Mouse (Mus musculus) neural tube, postnatal 0 days (tissue): ENCODE measurements around the gene Tia1. TPM values are rescaled to one million over a fixed set of nuclear protein-coding genes. Genes with fewer than 3 reads are reported as not detected.

ENCODE experiments used
- polyA plus RNA-seq: library from polyadenylated mRNA; unstranded; fragments of >200 nt; fragmentation: Nextera tagmentation; extraction: Ambion mirVana; gene quantifications from 2 replicates; pipeline ENCODE4 v1.2.1, GENCODE M21; 2015

Gene Tia1
- polyA plus RNA-seq = 137 and 164 TPM in 2 replicates

DNA sequence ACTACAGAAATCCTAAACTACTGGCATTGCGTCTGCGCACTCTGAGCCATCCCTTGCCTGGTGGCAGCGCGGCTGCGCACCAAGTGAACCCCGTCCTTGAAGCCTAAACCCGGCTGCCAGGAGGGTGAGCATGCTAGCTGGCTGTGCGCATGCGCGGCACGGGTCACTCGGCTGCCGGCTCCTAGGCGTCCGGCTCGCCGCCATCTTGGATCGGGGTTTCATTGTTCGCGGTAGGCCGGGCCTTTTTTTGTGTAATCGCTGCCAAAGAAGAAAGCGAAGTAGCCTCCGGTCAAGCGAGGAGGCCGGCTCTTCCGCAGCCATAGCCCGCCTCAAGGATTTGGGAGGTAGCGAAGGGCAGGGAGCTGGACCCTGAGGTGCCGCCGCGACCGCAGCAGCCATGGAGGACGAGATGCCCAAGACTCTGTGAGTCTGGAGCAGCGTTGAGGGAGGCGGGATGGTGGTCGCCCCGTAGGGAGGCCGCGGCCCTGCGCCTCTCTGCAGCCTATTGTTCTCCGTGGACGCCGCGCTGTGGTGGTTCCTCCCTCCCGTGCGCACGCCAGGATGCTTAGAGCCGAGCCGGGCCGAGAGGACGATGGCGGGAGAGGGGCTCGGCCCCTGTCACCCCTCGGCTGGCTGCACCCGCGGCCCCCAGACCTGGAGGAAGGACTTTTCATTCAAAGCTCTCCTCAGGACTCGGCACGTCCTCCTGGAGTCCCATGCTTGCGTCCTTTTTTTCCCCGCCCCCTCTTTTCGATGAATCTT, at the start of gene Tia1:
TSS of gene Tia1 (plus strand) at position 120 of the 762 bp plus-strand sequence.

DNA sequence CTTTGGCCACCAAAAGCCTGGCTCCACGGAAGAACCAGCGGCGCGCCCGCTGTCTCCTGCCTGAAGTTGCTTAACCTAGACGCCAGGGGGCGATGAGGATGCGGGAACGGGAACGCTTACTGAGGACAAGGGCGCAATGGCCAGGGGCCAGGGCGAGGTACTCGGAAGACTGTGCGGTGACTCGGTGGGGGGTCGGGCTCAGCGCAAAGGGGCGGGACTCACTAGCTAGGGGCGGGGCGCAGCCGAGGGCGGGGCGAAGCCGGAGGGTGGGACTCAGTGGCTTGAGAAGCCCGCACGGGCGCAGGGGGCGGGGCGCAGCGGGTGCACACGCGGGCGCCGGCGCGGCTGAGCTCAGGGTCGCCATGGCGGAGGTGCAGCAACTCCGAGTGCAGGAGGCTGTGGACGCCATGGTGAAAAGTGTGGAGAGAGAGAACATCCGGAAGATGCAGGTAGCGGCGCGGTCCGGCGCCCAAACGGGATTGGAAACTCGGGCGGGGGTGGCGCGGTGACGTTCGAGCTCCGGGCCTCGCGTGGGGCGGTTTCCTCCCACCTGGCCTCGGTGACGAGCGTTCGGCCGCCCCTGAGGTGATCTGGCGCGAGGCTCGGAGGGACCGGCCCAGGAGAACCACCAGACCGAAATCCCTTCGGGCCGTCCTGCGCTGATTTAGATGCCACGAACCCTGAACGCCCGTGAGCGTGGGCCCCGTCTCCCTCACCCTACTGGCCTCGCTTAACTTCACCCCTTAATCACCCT, 38.5 kb upstream of the Tia1 start, which contains the start of gene Fam136a:
TSS of gene Fam136a (plus strand) at position 276 of the 754 bp plus-strand sequence.

DNA sequence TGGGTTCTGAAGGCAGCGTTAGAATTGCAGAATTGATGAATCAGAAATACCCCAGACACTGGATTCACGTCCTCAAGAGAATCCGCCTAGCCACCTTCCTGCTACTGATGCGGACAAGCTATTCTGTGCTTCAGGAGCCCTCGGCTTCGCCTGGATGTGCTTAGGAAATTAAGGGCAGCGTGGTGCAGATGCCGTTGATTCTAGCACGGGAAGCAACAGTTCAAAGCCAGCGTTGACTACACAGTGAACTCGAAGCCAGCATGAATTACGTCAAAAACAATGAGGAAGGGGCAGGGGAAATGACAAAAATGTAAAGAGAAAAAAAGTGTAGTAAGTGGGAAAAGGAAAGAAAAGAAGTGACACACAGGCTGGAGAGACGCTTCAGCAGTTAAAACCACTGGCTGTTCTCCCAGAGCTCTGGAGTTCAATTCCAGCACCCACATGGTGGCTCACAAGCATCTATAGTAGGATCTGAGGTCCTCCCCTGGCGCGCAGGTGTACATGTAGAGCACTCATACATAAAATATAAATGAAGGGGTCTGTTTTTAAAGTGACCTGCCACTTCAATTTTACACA, 33.2 kb upstream of the Tia1 start, which contains the start of gene Snrpg:
TSS of gene Snrpg (plus strand) at position 541 of the 576 bp plus-strand sequence.

DNA sequence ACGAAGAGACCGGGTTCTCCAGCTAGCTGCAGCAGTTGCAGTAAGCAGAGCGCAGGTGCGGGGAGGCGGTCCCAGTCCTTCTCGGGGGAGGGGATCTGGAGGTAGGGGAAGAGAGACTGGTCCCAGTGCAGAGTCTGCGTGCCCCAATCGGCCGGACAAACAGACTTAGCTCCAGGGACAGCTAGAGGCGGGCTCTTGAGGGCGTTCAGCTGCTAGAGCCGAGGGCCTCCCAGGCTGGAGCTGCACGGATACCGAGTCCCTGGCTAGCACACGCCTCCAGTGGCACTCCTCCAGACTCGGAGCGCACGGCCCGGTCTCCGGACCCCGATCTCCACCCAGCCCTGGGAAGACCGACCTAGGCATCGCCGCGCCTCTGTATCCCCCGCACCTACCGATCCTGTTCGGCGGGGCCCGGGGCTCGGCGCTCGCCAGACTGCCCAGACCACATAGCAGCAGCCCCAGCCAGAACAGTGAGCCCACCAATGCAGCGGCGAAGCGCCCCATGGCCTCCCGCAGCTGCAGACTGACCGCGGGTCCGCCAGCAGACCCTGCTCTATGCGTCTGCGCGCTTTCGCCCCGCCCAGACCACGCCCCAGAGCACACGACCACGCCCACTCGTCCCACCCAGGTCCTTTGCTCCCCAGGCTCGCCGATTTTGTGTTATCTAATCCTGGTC, 7.3 kb upstream of the Tia1 start, which contains the start of gene Pcyox1:
TSS of gene Pcyox1 (minus strand) at position 574 of the 676 bp plus-strand sequence.

DNA sequence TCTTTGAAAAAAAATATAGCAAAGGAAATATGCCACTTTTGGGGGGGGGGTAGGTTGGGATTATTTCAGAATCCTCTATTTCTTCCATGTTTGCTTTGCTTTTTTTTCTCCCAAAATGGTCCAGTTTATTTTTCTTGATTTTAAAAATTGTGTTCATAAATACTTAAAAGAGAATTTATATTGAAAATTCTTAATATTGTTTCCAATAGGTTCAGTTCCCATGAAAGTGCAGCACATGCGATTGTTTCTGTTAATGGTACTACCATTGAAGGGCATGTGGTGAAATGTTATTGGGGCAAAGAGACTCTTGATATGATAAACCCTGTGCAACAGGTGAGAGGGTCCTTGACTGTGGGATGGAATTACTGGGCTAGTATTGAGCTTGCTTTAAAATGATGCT, 22.3 kb downstream of the Tia1 start, which contains the start of gene Gm44790:
TSS of gene Gm44790 (plus strand) at position 301 of the 400 bp plus-strand sequence.

DNA sequence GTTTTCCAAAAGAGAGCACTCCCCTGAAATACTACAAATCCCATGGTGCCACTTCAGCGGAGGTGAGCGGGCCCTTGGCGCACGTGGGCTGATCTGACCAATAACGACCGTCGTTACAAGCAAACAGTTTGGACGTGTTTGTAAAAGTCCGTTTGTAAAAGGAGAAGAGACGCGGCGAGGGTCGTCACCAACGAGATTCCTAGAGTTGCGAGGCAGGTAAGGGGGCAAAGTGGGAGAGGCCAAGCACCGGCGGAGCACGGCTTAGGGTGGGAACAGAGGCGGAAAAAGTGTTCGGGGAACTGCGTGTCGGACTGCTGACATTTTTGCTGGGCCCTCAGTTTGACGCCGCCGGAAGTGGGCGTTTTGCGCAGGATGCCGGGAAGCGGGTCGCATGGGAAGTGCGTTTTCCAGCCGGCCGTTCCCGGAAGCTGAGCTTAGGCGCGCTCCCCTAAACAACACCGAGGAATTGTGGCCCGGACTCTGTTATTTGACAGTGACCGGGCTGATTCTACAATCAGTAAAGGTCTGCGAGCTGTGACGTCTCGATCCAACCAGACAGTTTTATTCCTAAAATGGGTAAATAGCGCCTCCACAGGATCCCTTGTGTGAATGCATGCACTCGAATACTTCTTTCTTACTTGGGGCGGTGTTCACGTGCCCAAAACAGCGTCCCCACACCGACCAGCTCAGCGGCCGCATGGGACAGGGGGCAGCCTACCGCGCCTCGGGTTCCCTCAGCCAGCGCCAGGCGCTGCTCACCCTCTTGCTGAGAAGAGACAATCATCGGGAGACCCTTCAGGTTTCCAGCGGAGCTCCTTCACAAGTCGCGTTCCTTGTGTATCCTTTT, 34.5 kb downstream of the Tia1 start, which contains the start of gene C87436:
TSS of gene C87436 (plus strand) at position 103 of the 847 bp plus-strand sequence.

Other genes with a start within 250 kb of the Tia1 start
- gene Tgfa, start 209.0 kb upstream of the Tia1 start, polyA plus RNA-seq = 18.2 and 21.6 TPM in 2 replicates
- 75.9 and 78.6 TPM in 2 replicates for gene Fam136a, start 38.6 kb upstream of the Tia1 start, polyA plus RNA-seq
- gene Snrpg, start 32.9 kb upstream of the Tia1 start, polyA plus RNA-seq = 254 and 295 TPM in 2 replicates
- gene Pcyox1, start 7.1 kb upstream of the Tia1 start, polyA plus RNA-seq = 82.4 and 86.2 TPM in 2 replicates
- gene Gm44790, start 22.4 kb downstream of the Tia1 start, polyA plus RNA-seq = not detected in 2 replicates
- 18.0 and 19.4 TPM in 2 replicates for gene C87436, start 34.2 kb downstream of the Tia1 start, polyA plus RNA-seq
- gene Pcbp1, start 122.1 kb downstream of the Tia1 start, polyA plus RNA-seq = 283 and 321 TPM in 2 replicates
- gene Asprv1, start 223.9 kb downstream of the Tia1 start, polyA plus RNA-seq = 0.92 and 1.6 TPM in 2 replicates